Mouse (Mus musculus): ENCODE measurements around the gene Thap4. TPM values are rescaled to one million over a fixed set of nuclear protein-coding genes. Genes with fewer than 3 reads are reported as not detected.

The Thap4 gene
- total RNA-seq, 2 experiments from 2014 or later = 43.5 to 44.2 TPM

Other genes with a start within 250 kb of the Thap4 start
- 10 to 100 TPM in 1 of 2 experiments, 1 to 10 TPM in 1; 10.0 to 11.0 TPM for gene Farp2, start 242.8 kb downstream of the Thap4 start, total RNA-seq (2021)
- 100 to 1,000 TPM; 382 to 398 TPM for gene Stk25, start 96.2 kb downstream of the Thap4 start, total RNA-seq (2021)
- 10 to 100 TPM; 32.2 to 42.8 TPM for gene Bok, start 69.2 kb downstream of the Thap4 start, total RNA-seq (2021)
- 10 to 100 TPM; 79.0 to 85.3 TPM for gene Atg4b, start 3.4 kb downstream of the Thap4 start, total RNA-seq (2021)
- 10 to 100 TPM; 51.1 to 51.7 TPM for gene Dtymk, start 47.1 kb upstream of the Thap4 start, total RNA-seq (2021)
- 10 to 100 TPM; 16.0 TPM for gene Ing5, start 49.1 kb upstream of the Thap4 start, total RNA-seq (2021)
- 10 to 100 TPM; 11.7 to 13.4 TPM for gene D2hgdh, start 70.0 kb upstream of the Thap4 start, total RNA-seq (2021)
- gene Gal3st2, start 106.4 kb upstream of the Thap4 start, total RNA-seq (2021) = under 1 TPM in 1 of 2 experiments, not detected in 1; 0.12 TPM
- not detected for gene Gal3st2b, start 163.4 kb upstream of the Thap4 start, total RNA-seq (2021)
- under 1 TPM; 0.02 to 0.07 TPM for gene Gal3st2c, start 235.6 kb upstream of the Thap4 start, total RNA-seq (2021)